Mouse (Mus musculus): ENCODE measurements around the gene 4932438H23Rik.

GRCm38 (mm10) chr16:91010581-91011020, 84.3 kb downstream of the 4932438H23Rik start:
- TF ChIP-seq CTCF (IDR thresholded peaks at IDR 0.05; ENCODE audit: control insufficient read depth, insufficient read depth, insufficient read length) = no peak
- TF ChIP-seq MAX (IDR thresholded peaks at IDR 0.05) = no peak
- TF ChIP-seq MYOD1 (IDR thresholded peaks at IDR 0.05; ENCODE audit: control insufficient read depth, insufficient read length, low read depth) = no peak
- no peak for TF ChIP-seq MYOG (IDR thresholded peaks at IDR 0.05; ENCODE audit: control insufficient read depth, extremely low read depth, insufficient read length)
- TF ChIP-seq USF1 (IDR thresholded peaks at IDR 0.05; ENCODE audit: low read depth) = no peak
- no peak for TF ChIP-seq CEBPB (IDR thresholded peaks at IDR 0.05; ENCODE audit: low read depth)
